ENCODE assay signal across 14 mouse cellular contexts in the genomic region with DNA sequence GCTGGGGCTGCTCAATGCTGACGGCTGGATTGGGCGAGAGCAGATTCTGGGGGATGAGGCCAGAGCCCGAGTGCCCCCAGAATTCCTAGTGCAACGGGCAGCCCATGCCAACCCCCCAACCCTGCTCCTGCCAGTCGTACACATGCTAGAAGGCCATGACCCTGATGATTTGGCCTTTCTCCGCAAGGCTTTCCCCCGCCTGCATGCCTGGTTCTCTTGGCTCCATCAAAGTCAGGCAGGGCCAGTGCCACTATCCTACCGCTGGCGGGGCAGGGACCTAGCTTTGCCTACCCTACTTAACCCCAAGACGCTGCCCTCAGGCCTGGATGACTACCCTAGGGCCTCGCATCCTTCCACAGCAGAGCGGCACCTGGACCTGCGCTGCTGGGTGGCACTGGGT. TPM values are rescaled to one million over a fixed set of nuclear protein-coding genes. Genes with fewer than 3 reads are reported as not detected.
DNase-seq lines count a peak whose midpoint lies in the region; ATAC-seq and TF ChIP-seq lines count a peak whose summit lies in the region.
"Had no signal": no experiment of that assay in that cellular context is flagged by ENCODE, and none has a peak within 500 bp of the region (broad histone marks: within the 10 kb centered on the region; RNA-seq: fewer than 3 reads in every experiment).

No protein-coding gene starts in this region.

- peak; percentile 62 for DNase-seq in adrenal gland, adult 2 months
- no peak for DNase-seq in adrenal gland, postnatal 25 days
- no peak for DNase-seq in hindbrain, embryonic 10.5 days (ENCODE audit: low spot score)
- no peak for DNase-seq in hindbrain, postnatal 0 days (ENCODE audit: low spot score)
- no peak for DNase-seq in limb, embryonic 10.5 days (ENCODE audit: low spot score)
- DNase-seq in lung, adult 2 months, result no peak
- DNase-seq: thymus, postnatal 4 days had no signal

- H3K36me3 ChIP-seq in hindbrain, embryonic 10.5 days, result peaks cover 35% of the 10 kb centered on the region
- 0 out of 2 replicates have a peak, but pooled peaks cover 9% of the 10 kb centered on the region for H3K36me3 ChIP-seq in hindbrain, postnatal 0 days (ENCODE audit: insufficient read depth, low read length)
- peaks cover 33% of the 10 kb centered on the region for H3K36me3 ChIP-seq in midbrain, embryonic 13.5 days
- peaks cover 15% of the 10 kb centered on the region for H3K36me3 ChIP-seq in midbrain, embryonic 16.5 days (ENCODE audit: control insufficient read depth, insufficient read depth, low read length)
- peaks cover 37% of the 10 kb centered on the region for H3K36me3 ChIP-seq in limb, embryonic 10.5 days

- H3K9me3 ChIP-seq in hindbrain, embryonic 10.5 days, result no peaks in the 10 kb centered on the region
- H3K9me3 ChIP-seq in hindbrain, postnatal 0 days (ENCODE audit: low read length), result no peaks in the 10 kb centered on the region
- H3K9me3 ChIP-seq in midbrain, embryonic 13.5 days, result no peaks in the 10 kb centered on the region
- H3K9me3 ChIP-seq in midbrain, embryonic 16.5 days (replicated peaks; ENCODE audit: control insufficient read depth, low read length, poor library complexity, severe bottlenecking), result no peaks in the 10 kb centered on the region
- H3K9me3 ChIP-seq in limb, embryonic 10.5 days (replicated peaks), result no peaks in the 10 kb centered on the region
- H3K9me3 ChIP-seq: embryonic facial prominence, embryonic 15.5 days; heart, embryonic 15.5 days had no signal

- no peak for ATAC-seq in hindbrain, postnatal 0 days
- no peak for ATAC-seq in midbrain, embryonic 13.5 days
- no peak for ATAC-seq in midbrain, embryonic 16.5 days
- ATAC-seq: inflammation-experienced regulatory T-cells, adult 6 months had no signal

- no peak for TF ChIP-seq CTCF in hindbrain, postnatal 0 days (IDR thresholded peaks at IDR 0.05; ENCODE audit: low read depth)
- no peak for TF ChIP-seq CTCF in lung, adult 2 months (IDR thresholded peaks at IDR 0.05; ENCODE audit: insufficient read depth, low read length)

- no peak overlapping the region for H3K4me2 ChIP-seq in hindbrain, postnatal 0 days (ENCODE audit: low read depth, low read length)
- H3K4me2 ChIP-seq in midbrain, embryonic 13.5 days (replicated peaks), result no peak overlapping the region
- H3K4me2 ChIP-seq in midbrain, embryonic 16.5 days (ENCODE audit: low read length), result no peak overlapping the region
- H3K4me2 ChIP-seq: embryonic facial prominence, embryonic 15.5 days; heart, embryonic 15.5 days had no signal

- H3K27ac ChIP-seq in hindbrain, embryonic 10.5 days, result peak overlapping the region; percentile 1; the same call in 1 of the 2 replicates
- H3K27ac ChIP-seq in hindbrain, postnatal 0 days, result no peak overlapping the region
- H3K27ac ChIP-seq in midbrain, embryonic 13.5 days, result no peak overlapping the region
- H3K27ac ChIP-seq in midbrain, embryonic 16.5 days (ENCODE audit: low read length), result no peak overlapping the region
- H3K27ac ChIP-seq in limb, embryonic 10.5 days, result no peak overlapping the region
- H3K27ac ChIP-seq: embryonic facial prominence, embryonic 15.5 days; heart, embryonic 15.5 days; kidney, postnatal 0 days; liver, embryonic 14.5 days had no signal

- no peak overlapping the region for H3K9ac ChIP-seq in hindbrain, postnatal 0 days (replicated peaks; ENCODE audit: low read length)
- H3K9ac ChIP-seq in midbrain, embryonic 13.5 days (replicated peaks), result no peak overlapping the region
- no peak overlapping the region for H3K9ac ChIP-seq in midbrain, embryonic 16.5 days (ENCODE audit: low read depth, low read length)
- H3K9ac ChIP-seq: embryonic facial prominence, embryonic 15.5 days; heart, embryonic 15.5 days; liver, embryonic 14.5 days had no signal

- no peaks in the 10 kb centered on the region for H3K27me3 ChIP-seq in hindbrain, embryonic 10.5 days (ENCODE audit: insufficient read depth, poor library complexity, severe bottlenecking)
- no peaks in the 10 kb centered on the region for H3K27me3 ChIP-seq in hindbrain, postnatal 0 days (ENCODE audit: insufficient read depth, low read length)
- H3K27me3 ChIP-seq in midbrain, embryonic 13.5 days, result no peaks in the 10 kb centered on the region
- H3K27me3 ChIP-seq in midbrain, embryonic 16.5 days (ENCODE audit: control insufficient read depth, insufficient read depth, low read depth, low read length), result no peaks in the 10 kb centered on the region
- H3K27me3 ChIP-seq in limb, embryonic 10.5 days (ENCODE audit: low read depth, poor library complexity, severe bottlenecking), result no peaks in the 10 kb centered on the region
- H3K27me3 ChIP-seq: embryonic facial prominence, embryonic 15.5 days; heart, embryonic 15.5 days had no signal

- no peak for TF ChIP-seq POLR2A in lung, adult 2 months (IDR thresholded peaks at IDR 0.05; ENCODE audit: borderline replicate concordance, extremely low read depth, low read depth, low read length)

- 91% methylated on average over 13 of the region's 13 CpGs for WGBS in hindbrain, embryonic 10.5 days
- WGBS in hindbrain, postnatal 0 days, result 93% methylated on average over 13 of the region's 13 CpGs
- WGBS in midbrain, embryonic 13.5 days, result 94% methylated on average over 13 of the region's 13 CpGs
- 93% methylated on average over 13 of the region's 13 CpGs for WGBS in midbrain, embryonic 16.5 days
- 93% methylated on average over 13 of the region's 13 CpGs for WGBS in limb, embryonic 10.5 days
- WGBS in lung, adult 2 months, result 89% methylated on average over 13 of the region's 13 CpGs

- peaks cover 68% of the 10 kb centered on the region for H3K4me1 ChIP-seq in hindbrain, embryonic 10.5 days (replicated peaks)
- H3K4me1 ChIP-seq in hindbrain, postnatal 0 days (ENCODE audit: insufficient read depth, low read length), result peaks cover 25% of the 10 kb centered on the region
- H3K4me1 ChIP-seq in midbrain, embryonic 13.5 days (replicated peaks), result peaks cover 62% of the 10 kb centered on the region
- peaks cover 37% of the 10 kb centered on the region for H3K4me1 ChIP-seq in midbrain, embryonic 16.5 days (ENCODE audit: control insufficient read depth, insufficient read depth, low read length)
- H3K4me1 ChIP-seq in limb, embryonic 10.5 days, result peaks cover 50% of the 10 kb centered on the region
- peaks cover 12% of the 10 kb centered on the region for H3K4me1 ChIP-seq in lung, adult 2 months (ENCODE audit: control insufficient read depth, insufficient read depth, low read length)

- H3K4me3 ChIP-seq in hindbrain, embryonic 10.5 days, result peak overlapping the region; percentile 16; the same call in 1 of the 2 replicates
- H3K4me3 ChIP-seq in hindbrain, postnatal 0 days (ENCODE audit: low read length), result no peak overlapping the region
- 0 out of 2 replicates have a peak overlapping the region, but pooled peaks have one; percentile 1 for H3K4me3 ChIP-seq in midbrain, embryonic 13.5 days (replicated peaks)
- H3K4me3 ChIP-seq in midbrain, embryonic 16.5 days (ENCODE audit: low read depth, low read length), result no peak overlapping the region
- peak overlapping the region; percentile 83; the same call in 1 of the 2 replicates for H3K4me3 ChIP-seq in limb, embryonic 10.5 days
- no peak overlapping the region for H3K4me3 ChIP-seq in lung, adult 2 months (replicated peaks; ENCODE audit: extremely low read depth, low read depth, low read length)
- H3K4me3 ChIP-seq: embryonic facial prominence, embryonic 15.5 days; heart, embryonic 15.5 days had no signal

RNA-seq across cellular contexts. Expression of a gene that starts 2.3 kb away (rescaled TPM):
- 10 to 100 TPM; 48.1 to 52.6 TPM for total RNA-seq in adrenal gland, adult 2 months (2021)
- polyA plus RNA-seq in adrenal gland, adult 2 months (2012; rRNA removed), result 93.2 and 131 TPM in 2 replicates
- total RNA-seq in adrenal gland, postnatal 25 days (2021), result 76.1 and 82.2 TPM in 2 replicates
- polyA plus RNA-seq in hindbrain, embryonic 10.5 days (2016; fragmentation: Nextera tagmentation; extraction: Ambion mirVana), result 37.9 and 40.0 TPM in 2 replicates
- 44.9 and 48.5 TPM in 2 replicates for total RNA-seq in hindbrain, postnatal 0 days (2014; rRNA removed)
- polyA plus RNA-seq in hindbrain, postnatal 0 days (2015; fragmentation: Nextera tagmentation; extraction: Ambion mirVana), result 20.5 and 21.1 TPM in 2 replicates
- polyA plus RNA-seq in midbrain, embryonic 13.5 days (2015; fragmentation: Nextera tagmentation; extraction: Ambion mirVana), result 16.0 and 26.9 TPM in 2 replicates
- 20.9 and 21.6 TPM in 2 replicates for polyA plus RNA-seq in midbrain, embryonic 16.5 days (2015; fragmentation: Nextera tagmentation; extraction: Ambion mirVana)
- 45.3 and 53.8 TPM in 2 replicates for polyA plus RNA-seq in limb, embryonic 10.5 days (2016; fragmentation: Nextera tagmentation; extraction: Ambion mirVana)
- polyA plus RNA-seq in lung, adult 2 months (2012; rRNA removed), result 40.6 and 44.1 TPM in 2 replicates

RNA-seq across cellular contexts. Expression of a gene that starts 3.7 kb away (rescaled TPM):
- 100 to 1,000 TPM in 1 of 2 experiments, 10 to 100 TPM in 1; 79.1 to 117 TPM for total RNA-seq in adrenal gland, adult 2 months (2021)
- 388 and 405 TPM in 2 replicates for polyA plus RNA-seq in adrenal gland, adult 2 months (2012; rRNA removed)
- 92.3 and 118 TPM in 2 replicates for total RNA-seq in adrenal gland, postnatal 25 days (2021)
- polyA plus RNA-seq in hindbrain, embryonic 10.5 days (2016; fragmentation: Nextera tagmentation; extraction: Ambion mirVana), result 157 and 245 TPM in 2 replicates
- 182 and 209 TPM in 2 replicates for total RNA-seq in hindbrain, postnatal 0 days (2014; rRNA removed)
- polyA plus RNA-seq in hindbrain, postnatal 0 days (2015; fragmentation: Nextera tagmentation; extraction: Ambion mirVana), result 99.6 and 101 TPM in 2 replicates
- polyA plus RNA-seq in midbrain, embryonic 13.5 days (2015; fragmentation: Nextera tagmentation; extraction: Ambion mirVana), result 228 and 253 TPM in 2 replicates
- polyA plus RNA-seq in midbrain, embryonic 16.5 days (2015; fragmentation: Nextera tagmentation; extraction: Ambion mirVana), result 148 and 163 TPM in 2 replicates
- polyA plus RNA-seq in limb, embryonic 10.5 days (2016; fragmentation: Nextera tagmentation; extraction: Ambion mirVana), result 136 and 188 TPM in 2 replicates
- polyA plus RNA-seq in lung, adult 2 months (2012; rRNA removed), result 174 and 211 TPM in 2 replicates

RNA-seq across cellular contexts. Expression of a gene that starts 7.6 kb away (rescaled TPM):
- total RNA-seq in adrenal gland, adult 2 months (2021), result 10 to 100 TPM; 16.1 to 27.3 TPM
- 90.2 and 102 TPM in 2 replicates for polyA plus RNA-seq in adrenal gland, adult 2 months (2012; rRNA removed)
- total RNA-seq in adrenal gland, postnatal 25 days (2021), result 24.3 and 31.3 TPM in 2 replicates
- 19.8 and 22.8 TPM in 2 replicates for polyA plus RNA-seq in hindbrain, embryonic 10.5 days (2016; fragmentation: Nextera tagmentation; extraction: Ambion mirVana)
- 26.7 and 31.0 TPM in 2 replicates for total RNA-seq in hindbrain, postnatal 0 days (2014; rRNA removed)
- 12.0 and 14.8 TPM in 2 replicates for polyA plus RNA-seq in hindbrain, postnatal 0 days (2015; fragmentation: Nextera tagmentation; extraction: Ambion mirVana)
- 12.1 and 14.9 TPM in 2 replicates for polyA plus RNA-seq in midbrain, embryonic 13.5 days (2015; fragmentation: Nextera tagmentation; extraction: Ambion mirVana)
- polyA plus RNA-seq in midbrain, embryonic 16.5 days (2015; fragmentation: Nextera tagmentation; extraction: Ambion mirVana), result 13.3 and 14.5 TPM in 2 replicates
- polyA plus RNA-seq in limb, embryonic 10.5 days (2016; fragmentation: Nextera tagmentation; extraction: Ambion mirVana), result 17.4 and 17.8 TPM in 2 replicates
- 37.0 and 63.4 TPM in 2 replicates for polyA plus RNA-seq in lung, adult 2 months (2012; rRNA removed)

RNA-seq across cellular contexts. Expression of a gene that starts 8.8 kb away (rescaled TPM):
- 100 to 1,000 TPM in 1 of 2 experiments, 10 to 100 TPM in 1; 95.3 to 112 TPM for total RNA-seq in adrenal gland, adult 2 months (2021)
- 81.0 and 85.8 TPM in 2 replicates for polyA plus RNA-seq in adrenal gland, adult 2 months (2012; rRNA removed)
- total RNA-seq in adrenal gland, postnatal 25 days (2021), result 92.9 and 112 TPM in 2 replicates
- 151 and 154 TPM in 2 replicates for polyA plus RNA-seq in hindbrain, embryonic 10.5 days (2016; fragmentation: Nextera tagmentation; extraction: Ambion mirVana)
- 72.5 and 73.7 TPM in 2 replicates for total RNA-seq in hindbrain, postnatal 0 days (2014; rRNA removed)
- polyA plus RNA-seq in hindbrain, postnatal 0 days (2015; fragmentation: Nextera tagmentation; extraction: Ambion mirVana), result 122 and 126 TPM in 2 replicates
- polyA plus RNA-seq in midbrain, embryonic 13.5 days (2015; fragmentation: Nextera tagmentation; extraction: Ambion mirVana), result 137 and 146 TPM in 2 replicates
- 113 and 115 TPM in 2 replicates for polyA plus RNA-seq in midbrain, embryonic 16.5 days (2015; fragmentation: Nextera tagmentation; extraction: Ambion mirVana)
- polyA plus RNA-seq in limb, embryonic 10.5 days (2016; fragmentation: Nextera tagmentation; extraction: Ambion mirVana), result 150 and 163 TPM in 2 replicates
- polyA plus RNA-seq in lung, adult 2 months (2012; rRNA removed), result 60.3 and 68.7 TPM in 2 replicates

RNA-seq across cellular contexts. Expression of a gene that starts 16.2 kb away (rescaled TPM):
- total RNA-seq in adrenal gland, adult 2 months (2021), result 1 to 10 TPM; 3.9 to 6.6 TPM
- polyA plus RNA-seq in adrenal gland, adult 2 months (2012; rRNA removed), result 7.5 and 8.8 TPM in 2 replicates
- 10.6 and 12.1 TPM in 2 replicates for total RNA-seq in adrenal gland, postnatal 25 days (2021)
- polyA plus RNA-seq in hindbrain, embryonic 10.5 days (2016; fragmentation: Nextera tagmentation; extraction: Ambion mirVana), result 2.2 and 3.2 TPM in 2 replicates
- total RNA-seq in hindbrain, postnatal 0 days (2014; rRNA removed), result 4.3 and 5.7 TPM in 2 replicates
- polyA plus RNA-seq in hindbrain, postnatal 0 days (2015; fragmentation: Nextera tagmentation; extraction: Ambion mirVana), result 3.0 and 3.7 TPM in 2 replicates
- polyA plus RNA-seq in midbrain, embryonic 13.5 days (2015; fragmentation: Nextera tagmentation; extraction: Ambion mirVana), result 3.7 and 5.0 TPM in 2 replicates
- polyA plus RNA-seq in midbrain, embryonic 16.5 days (2015; fragmentation: Nextera tagmentation; extraction: Ambion mirVana), result 5.3 and 5.9 TPM in 2 replicates
- polyA plus RNA-seq in limb, embryonic 10.5 days (2016; fragmentation: Nextera tagmentation; extraction: Ambion mirVana), result 2.1 and 2.8 TPM in 2 replicates
- 5.4 and 5.5 TPM in 2 replicates for polyA plus RNA-seq in lung, adult 2 months (2012; rRNA removed)

Comparison
In these comparisons a context has a peak if more than half of its experiments do, and no peak if none do; other contexts are left out.
1. H3K4me3 ChIP-seq: peak in hindbrain, embryonic 10.5 days (single experiment), midbrain, embryonic 13.5 days (single experiment) and limb, embryonic 10.5 days (single experiment); none in hindbrain, postnatal 0 days (single experiment), midbrain, embryonic 16.5 days (single experiment) and lung, adult 2 months (single experiment).